Mouse (Mus musculus): Measurements from ENCODE around the gene Scrn2.

DNA sequence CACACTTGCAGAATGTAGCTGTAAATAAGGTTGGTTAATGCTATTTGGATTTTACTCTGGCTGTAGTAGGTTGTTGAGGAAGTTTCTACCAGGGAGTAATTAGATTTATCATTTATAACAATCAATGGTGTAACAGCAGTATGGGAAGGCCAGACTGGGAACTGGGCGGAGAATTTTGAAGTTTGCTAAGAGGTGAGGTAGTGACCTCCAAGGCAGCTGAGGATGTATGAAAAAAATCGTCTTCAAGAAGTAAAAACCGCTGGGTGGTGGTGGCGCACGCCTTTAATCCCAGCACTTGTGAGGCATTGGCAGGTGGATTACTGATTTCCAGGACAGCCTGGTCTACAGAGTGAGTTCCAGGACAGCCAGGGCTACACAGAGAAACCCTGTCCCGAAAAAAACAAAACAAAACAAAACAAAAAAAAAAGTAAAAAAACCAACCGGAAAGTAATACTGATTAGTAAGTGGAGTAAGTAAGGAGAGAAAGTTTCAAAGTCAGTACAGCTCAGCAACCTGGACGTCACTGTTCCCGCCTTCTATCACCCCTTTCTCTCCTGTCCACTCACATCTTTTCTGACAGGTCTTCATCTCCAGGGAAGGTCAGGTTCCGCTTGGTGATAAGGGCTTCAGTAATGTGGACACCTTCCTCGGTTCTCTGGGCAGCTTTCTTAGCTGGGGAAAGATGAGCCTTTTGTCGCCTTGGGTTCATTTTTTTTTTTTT lies 10.7 kb downstream of the Scrn2 start:
- no peak for TF ChIP-seq CTCF (IDR thresholded peaks at IDR 0.05; ENCODE audit: low read depth)
- no peak for TF ChIP-seq EP300 (IDR thresholded peaks at IDR 0.05; ENCODE audit: low read depth)

Measured in liver, embryonic 14.5 days (tissue).